Mouse (Mus musculus): ENCODE measurements around the gene Nedd4. TPM values are rescaled to one million over a fixed set of nuclear protein-coding genes. Genes with fewer than 3 reads are reported as not detected.

The Nedd4 gene
- polyA plus RNA-seq (2015; fragmentation: Nextera tagmentation; extraction: Ambion mirVana) = 563 and 595 TPM in 2 replicates

DNA sequence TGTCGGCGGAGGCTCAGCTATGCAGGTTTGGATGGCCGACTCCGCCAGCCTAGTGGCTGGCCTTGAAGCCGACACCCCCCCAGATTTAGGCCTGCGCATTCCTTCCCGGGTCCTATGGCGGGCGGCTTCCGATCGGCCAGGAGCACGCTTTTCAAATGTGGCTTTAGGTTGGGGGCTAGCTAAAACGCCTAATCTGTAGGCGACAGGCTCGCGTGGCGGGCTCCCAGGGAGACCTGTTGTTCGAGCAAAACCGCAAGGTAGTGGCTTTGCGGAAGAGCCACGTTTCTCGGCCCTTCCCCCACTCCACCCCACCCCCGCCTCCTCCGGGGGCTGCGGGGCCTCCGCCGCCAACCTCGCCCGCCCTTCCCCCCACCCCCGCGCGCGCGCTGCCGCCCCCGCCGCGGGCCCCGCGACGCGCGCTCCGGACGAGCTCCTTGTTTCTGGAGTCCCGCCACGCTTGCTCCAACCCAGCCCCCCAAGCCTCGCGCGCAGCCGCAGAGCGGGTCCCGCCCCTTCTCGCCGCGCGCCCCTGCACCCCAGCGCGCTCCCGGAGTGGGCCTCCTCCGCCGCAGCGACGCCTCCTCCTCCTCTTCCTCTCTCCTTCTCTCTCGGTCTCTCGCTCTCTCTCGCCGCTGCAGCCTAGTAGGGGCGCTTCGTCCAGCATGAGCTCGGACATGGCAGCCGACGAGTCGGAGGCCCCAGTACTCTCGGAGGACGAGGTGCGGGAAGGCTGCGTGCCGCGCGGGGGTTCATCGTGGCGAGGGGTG is at the start of gene Nedd4:
Gene Nedd4 (plus strand): TSS at position 452 of the 767 bp plus-strand sequence.
- Histone ChIP-seq H3K27me3 (no peaks in the 10 kb centered on the region), H3K4me1 (replicated peaks) (peaks cover 44% of the 10 kb centered on the region), H3K27ac (peak within 1 kb of the TSS; percentile 99), H3K36me3 (peaks cover 17% of the 10 kb centered on the region), H3K4me3 (replicated peaks) (peak within 1 kb of the TSS; percentile 97), H3K9ac (replicated peaks) (peak within 1 kb of the TSS; percentile 99), H3K4me2 (replicated peaks) (peak within 1 kb of the TSS; percentile 90), H3K9me3 (no peaks in the 10 kb centered on the region)
- under 1% methylated on average over 80 of the region's 83 CpGs for WGBS
- peak; percentile 90 for ATAC-seq

DNA sequence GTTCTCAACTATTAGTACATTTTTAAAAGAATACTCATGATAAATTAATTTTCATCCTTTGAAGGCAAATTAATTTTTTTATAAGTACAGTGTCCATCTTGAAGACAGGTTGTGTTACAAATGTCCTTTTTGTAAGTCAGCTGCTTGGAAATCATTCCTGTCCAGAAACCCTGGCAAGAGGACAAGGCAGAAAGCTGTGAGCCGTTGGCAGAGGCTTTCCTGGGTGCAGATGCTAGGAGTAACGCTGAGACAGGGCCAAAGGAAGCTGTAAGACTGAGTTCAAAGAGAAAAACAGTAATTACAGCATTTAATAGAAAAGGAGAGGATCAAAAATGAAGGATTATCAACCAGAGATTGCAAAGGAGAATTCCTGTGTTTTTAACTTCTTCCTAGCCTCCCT is 48.3 kb upstream of the Nedd4 start:
- WGBS = 75% methylated on average over 2 of the region's 2 CpGs

DNA sequence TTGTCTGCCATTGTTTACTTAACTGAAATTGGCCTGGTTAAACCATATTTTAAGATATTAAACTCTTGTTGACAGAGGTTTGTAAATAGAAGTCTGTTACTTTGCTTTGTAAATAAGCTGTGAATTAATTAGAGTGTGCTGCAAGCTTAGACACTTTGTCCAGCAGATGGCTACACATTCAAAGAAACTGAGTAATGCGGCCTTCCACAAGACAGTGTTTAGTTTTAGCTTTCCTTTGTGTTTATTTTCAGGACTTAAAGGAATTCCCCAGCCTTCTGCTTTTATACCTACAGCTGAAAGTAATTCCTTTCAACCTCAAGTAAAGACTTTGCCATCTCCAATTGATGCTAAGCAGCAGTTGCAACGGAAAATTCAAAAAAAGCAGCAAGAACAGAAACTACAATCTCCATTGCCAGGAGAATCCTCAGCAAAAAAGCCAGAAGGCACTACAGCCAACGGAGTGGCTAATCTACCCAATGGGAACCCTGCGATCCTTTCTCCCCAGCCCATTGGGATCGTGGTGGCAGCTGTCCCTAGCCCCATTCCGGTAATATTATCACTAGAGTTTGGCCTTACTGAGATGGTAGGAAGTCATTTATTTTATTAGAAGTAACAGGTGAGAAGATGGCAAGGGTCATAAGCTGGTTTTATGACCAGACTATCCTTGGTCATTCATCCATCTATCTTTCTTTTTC is 47.2 kb upstream of the Nedd4 start:
- Histone ChIP-seq H3K9me3 (no peaks in the 10 kb centered on the region), H3K9ac (replicated peaks) (no peak overlapping the region), H3K4me1 (replicated peaks) (0 out of 2 replicates have a peak, but pooled peaks cover 4% of the 10 kb centered on the region), H3K27ac (peak overlapping the region; percentile 64), H3K36me3 (peaks cover 47% of the 10 kb centered on the region), H3K4me2 (replicated peaks) (no peak overlapping the region), H3K27me3 (no peaks in the 10 kb centered on the region), H3K4me3 (replicated peaks) (no peak overlapping the region)
- no peak for ATAC-seq
- whole genome bisulfite sequencing = 65% methylated on average over 6 of the region's 6 CpGs

More for the DNA sequence above, 48.3 kb upstream of the Nedd4 start:
- Histone ChIP-seq H3K4me3 (replicated peaks) (no peak overlapping the region), H3K4me2 (replicated peaks) (no peak overlapping the region), H3K27ac (peak overlapping the region; percentile 47; the same call in 1 of the 2 replicates), H3K9me3 (no peaks in the 10 kb centered on the region), H3K27me3 (no peaks in the 10 kb centered on the region), H3K36me3 (peaks cover 43% of the 10 kb centered on the region), H3K4me1 (replicated peaks) (0 out of 2 replicates have a peak, but pooled peaks cover 4% of the 10 kb centered on the region), H3K9ac (replicated peaks) (no peak overlapping the region)
- no peak for ATAC-seq

DNA sequence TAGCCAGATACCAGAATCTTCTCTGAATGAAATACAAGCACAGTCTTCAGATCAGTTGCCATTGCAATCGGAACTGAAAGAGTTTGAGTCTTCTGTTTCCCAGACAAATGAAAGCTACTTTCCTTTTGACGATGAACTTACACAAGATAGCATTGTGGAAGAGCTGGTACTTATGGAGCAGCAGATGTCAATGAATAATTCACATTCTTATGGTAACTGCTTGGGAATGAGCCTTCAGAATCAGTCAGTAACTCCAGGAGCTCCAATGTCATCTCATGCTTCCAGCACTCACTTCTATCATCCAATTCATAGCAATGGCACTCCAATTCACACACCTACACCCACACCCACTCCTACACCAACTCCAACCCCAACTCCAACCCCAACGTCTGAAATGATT is 44.1 kb upstream of the Nedd4 start:
- H3K4me3 ChIP-seq (replicated peaks) = no peak overlapping the region
- H3K4me1 ChIP-seq (replicated peaks) = 0 out of 2 replicates have a peak, but pooled peaks cover 4% of the 10 kb centered on the region
- no peaks in the 10 kb centered on the region for H3K27me3 ChIP-seq
- WGBS = 92% methylated on average over 3 of the region's 3 CpGs
- H3K4me2 ChIP-seq (replicated peaks) = no peak overlapping the region
- ATAC-seq = no peak
- peaks cover 38% of the 10 kb centered on the region for H3K36me3 ChIP-seq
- no peak overlapping the region for H3K9ac ChIP-seq (replicated peaks)
- H3K27ac ChIP-seq = no peak overlapping the region
- H3K9me3 ChIP-seq = no peaks in the 10 kb centered on the region

DNA sequence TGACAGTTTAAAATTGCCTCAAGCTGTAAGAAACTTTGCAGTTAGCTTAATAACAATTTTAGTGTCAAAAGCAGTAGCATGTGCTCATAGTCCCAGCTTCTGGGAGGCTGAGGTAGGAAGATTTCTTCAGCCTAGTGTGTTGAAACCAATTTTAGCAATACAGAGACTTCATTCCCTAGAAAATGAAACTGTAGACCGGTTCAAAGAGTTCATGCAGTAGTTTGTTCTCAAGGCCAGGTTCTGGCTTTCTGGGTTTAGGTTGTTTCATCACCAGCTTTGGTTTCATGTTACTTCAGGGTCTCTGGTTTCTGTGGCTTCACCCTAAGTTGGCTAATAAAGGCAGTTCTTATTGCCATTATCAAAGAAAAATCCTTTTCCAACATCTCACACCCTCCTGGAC is 38.5 kb upstream of the Nedd4 start:
- Histone ChIP-seq H3K4me1 (replicated peaks) (peaks cover 9% of the 10 kb centered on the region), H3K4me3 (replicated peaks) (no peak overlapping the region), H3K4me2 (replicated peaks) (no peak overlapping the region), H3K9me3 (no peaks in the 10 kb centered on the region), H3K9ac (replicated peaks) (no peak overlapping the region), H3K36me3 (peaks cover 17% of the 10 kb centered on the region), H3K27me3 (no peaks in the 10 kb centered on the region), H3K27ac (no peak overlapping the region)
- 85% methylated on average over 1 of the region's 1 CpGs for WGBS
- ATAC-seq = no peak

DNA sequence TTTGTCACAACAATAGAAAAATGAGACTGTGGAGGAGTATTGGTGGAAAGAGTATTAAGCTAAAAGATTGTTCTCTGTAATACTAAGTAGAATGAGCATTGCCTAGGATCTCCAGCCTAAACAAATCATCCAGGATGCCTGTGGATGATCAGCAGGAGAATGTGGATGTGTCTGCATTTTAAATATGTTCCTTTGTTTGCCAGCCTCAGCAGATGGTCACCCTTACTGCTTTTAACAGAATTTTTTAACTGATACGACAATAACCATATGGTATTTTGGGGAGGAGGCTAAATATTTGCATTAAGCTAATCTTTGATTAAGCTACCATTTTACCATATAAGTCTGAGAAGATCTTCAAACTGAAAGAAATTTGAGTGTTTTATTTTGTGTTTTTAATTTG is 34.5 kb upstream of the Nedd4 start:
- Histone ChIP-seq H3K4me1 (replicated peaks) (peaks cover 12% of the 10 kb centered on the region), H3K36me3 (peaks cover 6% of the 10 kb centered on the region; the same call in 1 of the 2 replicates), H3K27me3 (no peaks in the 10 kb centered on the region), H3K4me2 (replicated peaks) (no peak overlapping the region), H3K9me3 (no peaks in the 10 kb centered on the region), H3K4me3 (replicated peaks) (no peak overlapping the region), H3K9ac (replicated peaks) (no peak overlapping the region), H3K27ac (no peak overlapping the region)
- WGBS = 42% methylated on average over 1 of the region's 1 CpGs
- 0 out of 2 replicates have a peak, but pooled peaks have one; percentile 24 for ATAC-seq

DNA sequence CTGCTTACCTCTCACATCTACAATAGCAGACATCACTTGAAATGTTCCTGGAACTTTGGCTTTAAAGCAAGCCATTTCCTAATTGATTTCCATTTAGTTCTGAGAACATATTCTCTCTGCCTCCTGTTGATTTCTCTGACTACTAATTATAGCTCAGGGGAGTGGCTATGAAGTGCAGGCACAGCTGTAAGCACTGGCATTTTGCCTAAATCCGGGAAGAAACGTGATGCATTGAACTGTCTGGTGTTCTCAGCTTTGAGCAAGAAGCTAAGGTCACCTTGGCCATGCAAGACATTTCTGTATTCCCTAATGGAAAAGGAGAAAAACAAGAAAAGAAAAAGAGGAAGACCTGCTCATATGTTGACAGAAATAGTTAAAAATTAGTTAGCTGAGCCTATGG is 33.6 kb upstream of the Nedd4 start:
- Histone ChIP-seq H3K4me3 (replicated peaks) (no peak overlapping the region), H3K27ac (no peak overlapping the region), H3K36me3 (peaks cover 4% of the 10 kb centered on the region; the same call in 1 of the 2 replicates), H3K9ac (replicated peaks) (no peak overlapping the region), H3K9me3 (no peaks in the 10 kb centered on the region), H3K4me2 (replicated peaks) (no peak overlapping the region), H3K27me3 (no peaks in the 10 kb centered on the region), H3K4me1 (replicated peaks) (peaks cover 12% of the 10 kb centered on the region)
- ATAC-seq = no peak
- 30% methylated on average over 2 of the region's 2 CpGs for WGBS

DNA sequence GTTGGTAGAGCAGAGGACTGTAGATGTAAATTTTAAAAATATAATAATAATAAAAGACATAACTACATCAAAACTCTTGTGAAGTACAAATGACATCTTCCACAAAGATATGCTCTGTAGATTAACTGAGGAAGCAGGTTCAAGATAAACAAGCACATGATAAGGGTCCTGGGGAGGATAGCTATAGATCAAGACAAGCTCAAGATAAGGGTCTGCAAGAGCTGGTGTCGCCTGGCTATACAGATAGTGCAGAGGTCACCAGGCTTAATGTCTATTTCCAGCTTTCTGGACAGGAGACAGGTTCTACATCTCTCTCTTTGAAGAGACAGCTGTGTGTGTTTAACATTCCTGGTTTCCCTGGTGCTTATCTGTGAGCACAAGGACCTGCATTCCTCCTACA is 29.9 kb upstream of the Nedd4 start:
- no peaks in the 10 kb centered on the region for H3K36me3 ChIP-seq
- no peak overlapping the region for H3K9ac ChIP-seq (replicated peaks)
- H3K9me3 ChIP-seq = no peaks in the 10 kb centered on the region
- peaks cover 12% of the 10 kb centered on the region; the same call in 1 of the 2 replicates for H3K4me1 ChIP-seq (replicated peaks)
- WGBS = 74% methylated on average over 1 of the region's 1 CpGs
- no peaks in the 10 kb centered on the region for H3K27me3 ChIP-seq
- H3K4me3 ChIP-seq (replicated peaks) = no peak overlapping the region
- no peak for ATAC-seq
- no peak overlapping the region for H3K27ac ChIP-seq
- no peak overlapping the region for H3K4me2 ChIP-seq (replicated peaks)

DNA sequence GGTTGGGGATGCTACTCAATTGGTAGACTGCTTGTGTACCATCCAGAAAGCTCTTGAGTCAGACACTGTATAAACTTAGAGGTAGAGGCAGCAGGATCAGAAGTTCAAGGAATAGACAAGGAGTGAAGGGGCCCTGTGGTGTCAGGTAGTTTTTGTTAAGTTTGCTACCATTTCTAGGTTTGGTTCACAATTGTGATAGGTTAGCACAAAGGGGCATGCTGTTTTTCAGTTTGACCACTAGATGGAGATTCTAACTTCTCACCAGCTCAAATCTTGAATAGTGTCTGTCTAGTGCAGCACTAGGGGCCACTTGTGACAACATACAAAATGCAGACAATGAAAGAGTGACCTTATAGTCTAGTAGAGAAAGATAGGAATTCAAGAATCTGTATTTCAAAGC is 27.0 kb upstream of the Nedd4 start:
- no peaks in the 10 kb centered on the region for H3K36me3 ChIP-seq
- H3K4me1 ChIP-seq (replicated peaks) = peaks cover 13% of the 10 kb centered on the region
- H3K27me3 ChIP-seq = no peaks in the 10 kb centered on the region
- no peak overlapping the region for H3K27ac ChIP-seq
- ATAC-seq = no peak
- no peaks in the 10 kb centered on the region for H3K9me3 ChIP-seq
- H3K9ac ChIP-seq (replicated peaks) = no peak overlapping the region
- no peak overlapping the region for H3K4me3 ChIP-seq (replicated peaks)
- no peak overlapping the region for H3K4me2 ChIP-seq (replicated peaks)

DNA sequence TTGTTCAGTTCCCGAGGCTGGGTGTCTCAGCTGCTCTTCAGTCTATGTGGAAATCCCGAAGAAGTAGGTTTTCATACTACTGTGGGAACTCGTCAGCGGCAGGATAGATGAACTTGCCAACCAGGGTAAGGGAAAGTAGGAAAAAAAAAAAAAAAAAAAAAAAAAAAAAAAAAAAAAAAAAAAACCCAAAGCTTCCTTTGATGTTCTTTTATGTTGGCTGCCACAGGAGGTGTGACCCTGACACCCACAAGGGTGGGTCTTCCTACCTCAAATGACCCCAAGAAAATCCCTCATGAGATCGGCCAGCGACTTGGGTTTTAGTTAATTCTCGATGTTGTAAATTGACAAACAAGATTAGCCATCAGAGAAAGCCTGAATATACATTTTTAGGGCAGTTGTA is 25.6 kb upstream of the Nedd4 start:
- H3K9me3 ChIP-seq = no peaks in the 10 kb centered on the region
- H3K27me3 ChIP-seq = no peaks in the 10 kb centered on the region
- H3K27ac ChIP-seq = no peak overlapping the region
- H3K9ac ChIP-seq (replicated peaks) = no peak overlapping the region
- peaks cover 26% of the 10 kb centered on the region for H3K4me1 ChIP-seq (replicated peaks)
- no peak overlapping the region for H3K4me3 ChIP-seq (replicated peaks)
- no peak for ATAC-seq
- no peaks in the 10 kb centered on the region for H3K36me3 ChIP-seq
- H3K4me2 ChIP-seq (replicated peaks) = no peak overlapping the region
- 84% methylated on average over 7 of the region's 7 CpGs for WGBS

DNA sequence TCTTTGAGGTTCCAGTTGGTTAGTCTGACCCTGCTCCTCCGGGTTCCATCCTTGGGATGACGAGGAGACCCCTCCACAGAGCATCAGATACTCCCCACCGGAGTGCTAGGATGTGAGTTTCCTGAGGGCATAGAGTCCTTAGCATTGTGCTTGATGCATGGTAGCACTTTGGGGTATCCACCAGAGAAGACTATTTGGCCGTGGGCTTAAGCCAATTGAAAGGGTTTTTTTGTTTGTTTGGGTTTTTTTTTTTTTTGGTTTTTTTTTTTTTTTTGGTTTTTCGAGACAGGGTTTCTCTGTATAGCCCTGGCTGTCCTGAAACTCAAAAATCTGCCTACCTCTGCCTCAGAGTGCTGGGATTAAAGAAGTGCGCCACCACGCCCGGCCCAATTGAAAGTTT is 24.9 kb upstream of the Nedd4 start:
- H3K9me3 ChIP-seq = no peaks in the 10 kb centered on the region
- no peak overlapping the region for H3K27ac ChIP-seq
- 81% methylated on average over 8 of the region's 8 CpGs for WGBS
- no peak overlapping the region for H3K9ac ChIP-seq (replicated peaks)
- H3K4me3 ChIP-seq (replicated peaks) = no peak overlapping the region
- H3K36me3 ChIP-seq = no peaks in the 10 kb centered on the region
- ATAC-seq = no peak
- peaks cover 26% of the 10 kb centered on the region for H3K4me1 ChIP-seq (replicated peaks)
- no peak overlapping the region for H3K4me2 ChIP-seq (replicated peaks)
- no peaks in the 10 kb centered on the region for H3K27me3 ChIP-seq
